Mouse (Mus musculus) cerebellum, adult 2 months (tissue): ENCODE measurements around the gene Jazf1.

ENCODE experiments used
- CTCF ChIP-seq: fragments of 200-500 bp; IDR thresholded peaks from 2 replicates; pipeline ENCODE4 v1.5.1; 2011; ENCODE audit warnings: low read depth, mild to moderate bottlenecking, control low read depth, low read length, moderate library complexity, borderline replicate concordance; ENCODE audit not compliant: insufficient read depth
- POLR2A ChIP-seq: fragments of 200-500 bp; IDR thresholded peaks from 2 replicates; pipeline ENCODE4 v1.6.1; 2011; ENCODE audit warnings: low read length, control low read depth, borderline replicate concordance; ENCODE audit not compliant: insufficient read depth

DNA sequence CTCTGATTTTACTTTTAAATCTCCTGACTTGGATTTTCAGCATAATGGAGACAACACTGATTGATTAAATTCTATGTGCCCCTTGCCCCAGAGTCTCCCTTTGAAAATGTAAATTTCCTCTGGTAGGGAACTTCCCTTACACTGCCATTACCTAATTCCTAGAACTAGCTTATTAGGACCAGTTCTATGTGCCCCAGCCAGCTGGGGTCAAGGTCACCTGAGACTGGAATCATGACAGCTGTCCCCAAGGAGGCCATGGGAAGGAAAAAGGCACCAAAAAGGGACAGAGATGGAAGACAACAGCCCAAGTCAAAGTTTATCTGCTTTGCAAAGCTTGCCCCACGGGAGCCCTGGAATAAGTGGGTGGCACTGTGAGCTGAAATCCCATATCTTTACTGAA lies 49.4 kb upstream of the Jazf1 start:
- no peak for TF ChIP-seq CTCF
- no peak for TF ChIP-seq POLR2A
